Mouse (Mus musculus) A20 (cell line): ENCODE measurements at regions not wholly inside any gene's neighbourhood (a gene's known extent, or its start where the extent isn't known, plus 50 kb on each side); places are given as distances from the start of the nearest gene placed in this dataset.
A peak's percentile ranks its signal among the peaks of the same experiment; 100 is the strongest.

ENCODE experiments used
- DNase-seq: peaks from one replicate; pipeline ENCODE4 v3.0.0-alpha.2; 2011; ENCODE audit warnings: low read depth, low spot score

DNA sequence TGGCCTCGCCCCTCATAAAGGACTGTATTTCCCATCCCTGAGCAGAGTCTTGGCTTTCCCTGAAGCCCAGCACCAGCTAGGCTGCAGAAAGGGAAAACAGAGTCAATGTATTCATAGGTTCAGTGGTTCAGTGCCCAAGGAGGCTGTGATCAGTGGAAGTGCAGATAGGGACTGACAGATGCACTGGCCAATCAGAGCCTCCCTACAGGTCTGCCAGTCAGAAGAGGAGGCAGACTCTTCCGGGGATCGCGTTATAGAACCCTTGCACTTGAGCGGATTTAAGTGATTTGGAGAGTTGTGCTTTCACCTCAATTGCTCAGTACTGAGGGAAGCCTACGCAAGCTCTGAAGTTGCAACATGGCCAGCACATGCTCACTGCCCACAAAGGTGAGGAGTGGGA is 153.9 kb downstream of the BC005561 start:
- peak; percentile 1 for DNase-seq
